Mouse (Mus musculus) common myeloid progenitor, adult 5-6 weeks (primary cell): ENCODE measurements around the gene Rapgef3. TPM values are rescaled to one million over a fixed set of nuclear protein-coding genes. Genes with fewer than 3 reads are reported as not detected.

Experiments
- ATAC-seq: replicated peaks from 2 replicates; pipeline ENCODE4 v1.8.0; 2016; ENCODE audit warnings: low read depth, mild to moderate bottlenecking, moderate TSS enrichment, inconsistent platforms; ENCODE audit not compliant: poor library complexity, severe bottlenecking
- total RNA-seq: library from RNA; stranded (forward); fragments of 200-1000, 187-1606 nt; gene quantifications from 2 replicates; pipeline ENCODE4 v1.2.3, GENCODE M21; 2017

Gene Rapgef3
- total RNA-seq, 1 experiment from 2014 or later = 7.5 TPM

GRCm38 (mm10) chr15:97727520-97727919 is 40.3 kb downstream of the Rapgef3 start:
- no peak for ATAC-seq

GRCm38 (mm10) chr15:97727048-97727447 is 40.7 kb downstream of the Rapgef3 start:
- ATAC-seq = peak; percentile 73

- ATAC-seq = no peak
Observed at GRCm38 (mm10) chr15:97726310-97726709, 41.5 kb downstream of the Rapgef3 start.

GRCm38 (mm10) chr15:97725198-97725785 is 42.5 kb downstream of the Rapgef3 start:
- ATAC-seq = no peak

- ATAC-seq = no peak
Observed at GRCm38 (mm10) chr15:97724346-97725197, 43.2 kb downstream of the Rapgef3 start.

- no peak for ATAC-seq
Observed at GRCm38 (mm10) chr15:97723536-97724345, 44.0 kb downstream of the Rapgef3 start.

GRCm38 (mm10) chr15:97721008-97721701 is 46.6 kb downstream of the Rapgef3 start:
- peak; percentile 77 for ATAC-seq

GRCm38 (mm10) chr15:97720026-97720675 is 47.6 kb downstream of the Rapgef3 start:
- ATAC-seq = no peak

- ATAC-seq = no peak
Observed at GRCm38 (mm10) chr15:97719494-97719893, 48.3 kb downstream of the Rapgef3 start.

GRCm38 (mm10) chr15:97718535-97719155 is 49.1 kb downstream of the Rapgef3 start:
- ATAC-seq = no peak

GRCm38 (mm10) chr15:97717861-97718534 is 49.8 kb downstream of the Rapgef3 start:
- ATAC-seq = peak; percentile 67

GRCm38 (mm10) chr15:97716782-97717181 is 51.0 kb downstream of the Rapgef3 start:
- ATAC-seq = no peak

GRCm38 (mm10) chr15:97715734-97716133 is 52.0 kb downstream of the Rapgef3 start:
- no peak for ATAC-seq

GRCm38 (mm10) chr15:97715083-97715482 is 52.7 kb downstream of the Rapgef3 start:
- ATAC-seq = no peak

- no peak for ATAC-seq
Observed at GRCm38 (mm10) chr15:97712546-97712945, 55.2 kb downstream of the Rapgef3 start.

- ATAC-seq = no peak
Observed at GRCm38 (mm10) chr15:97710906-97711305, 56.9 kb downstream of the Rapgef3 start.

- ATAC-seq = peak; percentile 92
Observed at GRCm38 (mm10) chr15:97705211-97706050, 62.3 kb downstream of the Rapgef3 start, which contains the start of gene Rpap3. TSS of gene Rpap3 (minus strand) at chr15:97705825.

GRCm38 (mm10) chr15:97696616-97697015 is 71.2 kb downstream of the Rapgef3 start:
- ATAC-seq = no peak
